Mouse (Mus musculus) forebrain, embryonic 14.5 days (tissue): Measurements from ENCODE around the gene Cdpf1. TPM values are rescaled to one million over a fixed set of nuclear protein-coding genes. Genes with fewer than 3 reads are reported as not detected.

Experiments used
- ATAC-seq: fragments of 200-750 bp; cut with Nextera tagmentation; 2 replicates; pipeline ENCODE4 v1.8.0; 2017; ENCODE audit warnings: mild to moderate bottlenecking, moderate library complexity
- DNase-seq: peaks from one replicate; pipeline ENCODE4 v3.0.0-alpha.2; 2015; ENCODE audit warnings: low spot score
- H3K27ac ChIP-seq: fragments of 300-500 bp; sonication (generic); 2 replicates; pipeline ENCODE4 v1.5.1; 2014; ENCODE audit warnings: low read depth, mild to moderate bottlenecking, control low read depth, low read length, moderate library complexity
- H3K27me3 ChIP-seq: fragments of 300-500 bp; sonication (generic); replicated peaks from 2 replicates; pipeline ENCODE4 v1.6.1; 2014; ENCODE audit warnings: low read length, control low read depth, mixed read lengths; ENCODE audit not compliant: control insufficient read depth, insufficient read depth
- H3K36me3 ChIP-seq: fragments of 300-500 bp; sonication (generic); 2 replicates; pipeline ENCODE4 v1.6.1; 2014; ENCODE audit warnings: low read length, control low read depth; ENCODE audit not compliant: control insufficient read depth, insufficient read depth
- H3K4me1 ChIP-seq: fragments of 300-500 bp; sonication (generic); 2 replicates; pipeline ENCODE4 v1.6.1; 2014; ENCODE audit warnings: antibody characterized with exemption, low read length, control low read depth; ENCODE audit not compliant: control insufficient read depth, insufficient read depth
- H3K4me2 ChIP-seq: fragments of 300-500 bp; sonication (generic); 2 replicates; pipeline ENCODE4 v1.6.1; 2014; ENCODE audit warnings: mild to moderate bottlenecking, control low read depth, low read length
- H3K4me3 ChIP-seq: fragments of 300-500 bp; sonication (generic); 2 replicates; pipeline ENCODE4 v1.5.1; 2014; ENCODE audit warnings: low read depth, low read length, control low read depth
- H3K9ac ChIP-seq: fragments of 300-500 bp; sonication (generic); 2 replicates; pipeline ENCODE4 v1.6.1; 2014; ENCODE audit warnings: mild to moderate bottlenecking, low read length, control low read depth, moderate library complexity
- H3K9me3 ChIP-seq: fragments of 300-500 bp; sonication (generic); replicated peaks from 2 replicates; pipeline ENCODE4 v1.6.1; 2016; ENCODE audit warnings: low read length, control low read depth, mixed read lengths; ENCODE audit not compliant: control insufficient read depth
- WGBS: fragments of 180-500 bp; shearing (Covaris S2); extraction: QIAGEN DNeasy Blood & Tissue Kit; methylation state at CpG from one replicate; pipeline ENCODE4 v1.1.7; 2014; 5-methylcytosine and 5-hydroxymethylcytosine counted together
- polyA plus RNA-seq: library from polyadenylated mRNA; unstranded; fragments of >200 nt; fragmentation: Nextera tagmentation; extraction: Ambion mirVana; gene quantifications from 2 replicates; pipeline ENCODE4 v1.2.1, GENCODE M21; 2014

Cdpf1 gene
- polyA plus RNA-seq, result 28.4 and 29.5 TPM in 2 replicates

DNA sequence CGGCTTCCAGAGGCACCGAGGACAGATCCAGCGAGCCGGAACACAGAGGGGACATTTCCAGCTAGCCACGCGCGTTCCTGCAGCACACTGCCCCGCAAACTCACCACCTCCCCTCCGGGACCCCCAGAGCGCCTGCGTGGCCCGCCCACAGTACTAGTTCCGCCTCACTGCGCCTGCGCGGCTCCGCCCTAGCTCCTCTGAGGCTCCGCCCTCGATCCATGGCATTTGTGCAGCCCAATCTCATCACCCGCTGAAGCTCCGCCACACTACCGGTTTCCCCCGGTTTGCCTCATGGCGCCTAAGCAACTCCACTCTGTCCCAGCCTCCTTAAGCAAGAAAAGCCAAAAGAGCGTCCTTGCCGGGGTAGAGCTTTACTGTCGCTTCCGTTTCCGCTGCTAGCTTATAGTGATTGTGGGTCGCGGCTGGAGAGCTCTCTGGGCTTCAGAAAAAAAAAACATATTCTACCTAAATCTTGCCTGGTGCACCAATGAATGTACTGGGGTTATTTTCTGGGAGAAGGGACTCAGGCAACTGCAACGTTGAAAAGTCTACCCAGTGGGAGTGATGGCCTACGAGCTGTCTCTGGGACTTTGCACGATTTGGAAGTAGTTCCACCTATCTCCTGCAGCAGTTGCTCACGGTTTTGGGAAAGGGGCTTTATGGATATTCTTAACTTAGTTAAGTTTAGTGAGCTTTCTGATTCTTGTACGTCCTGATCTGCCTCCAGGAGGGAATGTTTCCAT lies at the start of gene Cdpf1:
Cdpf1 (minus strand) TSS at position 163 of the 743 bp plus-strand sequence.
- H3K9me3 ChIP-seq, result no peaks in the 10 kb centered on the region
- no peaks in the 10 kb centered on the region for H3K36me3 ChIP-seq
- peak within 1 kb of the TSS; percentile 92 for H3K27ac ChIP-seq
- ATAC-seq (peak; percentile 99), DNase-seq (peak; percentile 98)
- WGBS, result 2% methylated on average over 36 of the region's 36 CpGs
- H3K27me3 ChIP-seq, result no peaks in the 10 kb centered on the region; the same call in 1 of the 2 replicates
- H3K9ac ChIP-seq, result peak within 1 kb of the TSS; percentile 85
- peak within 1 kb of the TSS; percentile 73 for H3K4me2 ChIP-seq
- H3K4me3 ChIP-seq, result peak within 1 kb of the TSS; percentile 74
- H3K4me1 ChIP-seq, result peaks cover 4% of the 10 kb centered on the region; the same call in 1 of the 2 replicates

- Histone ChIP-seq H3K36me3 (peaks cover 29% of the 10 kb centered on the region), H3K4me3 (peak within 1 kb of the TSS; percentile 44), H3K9ac (peak within 1 kb of the TSS; percentile 79), H3K27me3 (no peaks in the 10 kb centered on the region), H3K9me3 (no peaks in the 10 kb centered on the region), H3K4me2 (peak within 1 kb of the TSS; percentile 85), H3K27ac (peak within 1 kb of the TSS; percentile 31; the same call in 1 of the 2 replicates), H3K4me1 (peaks cover 13% of the 10 kb centered on the region; the same call in 1 of the 2 replicates)
- WGBS, result under 1% methylated on average over 42 of the region's 42 CpGs
- peak; percentile 100 for ATAC-seq
- peak; percentile 99 for DNase-seq
Measured at GRCm38 (mm10) chr15:85859490-85860031, 48.1 kb upstream of the Cdpf1 start, which contains the start of gene Gtse1. Gtse1 (plus strand) TSS chr15:85859745.

GRCm38 (mm10) chr15:85858980-85859489 lies 47.5 kb upstream of the Cdpf1 start:
- ATAC-seq, result 0 out of 2 replicates have a peak, but pooled peaks have one; percentile 4

GRCm38 (mm10) chr15:85851656-85852392 lies 40.3 kb upstream of the Cdpf1 start:
- no peaks in the 10 kb centered on the region for H3K4me1 ChIP-seq
- no peak overlapping the region for H3K27ac ChIP-seq
- no peaks in the 10 kb centered on the region for H3K27me3 ChIP-seq
- H3K4me2 ChIP-seq, result no peak overlapping the region
- H3K4me3 ChIP-seq, result no peak overlapping the region
- H3K9ac ChIP-seq, result no peak overlapping the region
- H3K9me3 ChIP-seq, result no peaks in the 10 kb centered on the region
- ATAC-seq, result no peak
- 79% methylated on average over 12 of the region's 12 CpGs for whole genome bisulfite sequencing
- DNase-seq, result no peak
- no peaks in the 10 kb centered on the region for H3K36me3 ChIP-seq

More at GRCm38 (mm10) chr15:85858980-85859489, 47.5 kb upstream of the Cdpf1 start:
- H3K4me2 ChIP-seq, result peak overlapping the region; percentile 85
- H3K27ac ChIP-seq, result peak overlapping the region; percentile 31; the same call in 1 of the 2 replicates
- H3K9ac ChIP-seq, result peak overlapping the region; percentile 79
- peaks cover 13% of the 10 kb centered on the region; the same call in 1 of the 2 replicates for H3K4me1 ChIP-seq
- H3K36me3 ChIP-seq, result peaks cover 24% of the 10 kb centered on the region
- 9% methylated on average over 15 of the region's 15 CpGs for WGBS
- no peak for DNase-seq
- no peaks in the 10 kb centered on the region for H3K27me3 ChIP-seq
- H3K9me3 ChIP-seq, result no peaks in the 10 kb centered on the region
- H3K4me3 ChIP-seq, result peak overlapping the region; percentile 44

DNA sequence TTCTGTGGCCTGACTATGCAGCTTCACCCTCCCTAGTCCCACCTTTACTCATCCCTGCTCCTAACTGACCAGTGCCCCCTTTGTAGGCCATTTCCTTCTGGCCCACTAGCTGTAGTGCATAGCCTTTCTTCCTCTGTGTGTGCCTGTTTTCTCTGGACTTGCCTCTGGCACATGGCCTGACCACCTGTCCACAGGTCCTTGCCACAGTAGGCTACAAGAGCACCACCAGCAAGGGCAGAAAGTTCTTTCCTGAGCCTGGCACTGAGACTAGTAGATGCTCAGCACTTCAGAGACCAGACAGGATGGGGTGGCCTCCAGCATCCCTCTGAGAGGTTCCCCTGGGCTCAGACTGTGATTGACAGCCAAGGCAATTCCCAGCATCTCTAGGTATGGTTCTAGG lies 33.6 kb upstream of the Cdpf1 start:
- H3K9me3 ChIP-seq, result no peaks in the 10 kb centered on the region
- ATAC-seq (no peak), DNase-seq (no peak)
- H3K36me3 ChIP-seq, result no peaks in the 10 kb centered on the region
- no peaks in the 10 kb centered on the region for H3K27me3 ChIP-seq
- H3K27ac ChIP-seq, result no peak overlapping the region
- no peak overlapping the region for H3K4me2 ChIP-seq
- H3K4me3 ChIP-seq, result no peak overlapping the region
- no peak overlapping the region for H3K9ac ChIP-seq
- no peaks in the 10 kb centered on the region for H3K4me1 ChIP-seq

- no peak for ATAC-seq
- WGBS, result 81% methylated on average over 5 of the region's 5 CpGs
Measured at GRCm38 (mm10) chr15:85841796-85842360, 30.4 kb upstream of the Cdpf1 start.

GRCm38 (mm10) chr15:85840983-85841382 lies 29.5 kb upstream of the Cdpf1 start:
- Histone ChIP-seq H3K9me3 (no peaks in the 10 kb centered on the region), H3K27ac (no peak overlapping the region), H3K4me3 (no peak overlapping the region), H3K36me3 (no peaks in the 10 kb centered on the region), H3K4me1 (no peaks in the 10 kb centered on the region), H3K27me3 (no peaks in the 10 kb centered on the region), H3K4me2 (no peak overlapping the region), H3K9ac (no peak overlapping the region)
- 44% methylated on average over 6 of the region's 6 CpGs for WGBS
- DNase-seq, result no peak
- ATAC-seq, result no peak

More at GRCm38 (mm10) chr15:85841796-85842360, 30.4 kb upstream of the Cdpf1 start:
- H3K4me1 ChIP-seq, result no peaks in the 10 kb centered on the region
- H3K9ac ChIP-seq, result no peak overlapping the region
- H3K4me2 ChIP-seq, result no peak overlapping the region
- no peaks in the 10 kb centered on the region for H3K36me3 ChIP-seq
- no peak for DNase-seq
- no peaks in the 10 kb centered on the region for H3K9me3 ChIP-seq
- H3K27ac ChIP-seq, result no peak overlapping the region
- H3K4me3 ChIP-seq, result no peak overlapping the region
- no peaks in the 10 kb centered on the region for H3K27me3 ChIP-seq

- no peak overlapping the region for H3K9ac ChIP-seq
- ATAC-seq, result no peak
- no peak for DNase-seq
- no peak overlapping the region for H3K4me3 ChIP-seq
- H3K27me3 ChIP-seq, result no peaks in the 10 kb centered on the region
- no peaks in the 10 kb centered on the region for H3K36me3 ChIP-seq
- WGBS, result 91% methylated on average over 5 of the region's 5 CpGs
- peaks cover 4% of the 10 kb centered on the region; the same call in 1 of the 2 replicates for H3K4me1 ChIP-seq
- H3K27ac ChIP-seq, result no peak overlapping the region
- no peak overlapping the region for H3K4me2 ChIP-seq
- H3K9me3 ChIP-seq, result no peaks in the 10 kb centered on the region
Measured at GRCm38 (mm10) chr15:85836887-85837286, 25.4 kb upstream of the Cdpf1 start.
